Mouse (Mus musculus) ES-Bruce4 (cell line): ENCODE data around the gene Shroom1. TPM values are rescaled to one million over a fixed set of nuclear protein-coding genes. Genes with fewer than 3 reads are reported as not detected.

Source experiments
- H3K27ac ChIP-seq: 2 replicates; pipeline ENCODE4 v1.5.1; 2012; ENCODE audit warnings: low read length, inconsistent platforms; ENCODE audit not compliant: insufficient read depth
- H3K27me3 ChIP-seq: 2 replicates; pipeline ENCODE4 v1.6.1; 2012; ENCODE audit warnings: mild to moderate bottlenecking, low read length, inconsistent platforms; ENCODE audit not compliant: control insufficient read depth, poor library complexity, insufficient read depth, severe bottlenecking
- H3K36me3 ChIP-seq: 2 replicates; pipeline ENCODE4 v1.6.1; 2012; ENCODE audit warnings: inconsistent platforms, mild to moderate bottlenecking, low read length, moderate library complexity; ENCODE audit not compliant: control insufficient read depth, poor library complexity, insufficient read depth, severe bottlenecking
- H3K4me1 ChIP-seq: one replicate; pipeline ENCODE4 v1.8.1; 2011; ENCODE audit warnings: low read length; ENCODE audit not compliant: control insufficient read depth, insufficient read depth
- H3K4me3 ChIP-seq: 2 replicates; pipeline ENCODE4 v1.5.1; 2011; ENCODE audit warnings: low read depth, mild to moderate bottlenecking, low read length
- H3K9ac ChIP-seq: 2 replicates; pipeline ENCODE4 v1.6.1; 2012; ENCODE audit warnings: low read depth, mild to moderate bottlenecking, inconsistent platforms; ENCODE audit not compliant: poor library complexity, severe bottlenecking
- H3K9me3 ChIP-seq: replicated peaks from 2 replicates; pipeline ENCODE4 v1.6.1; 2012; ENCODE audit warnings: mild to moderate bottlenecking, low read length, inconsistent platforms; ENCODE audit not compliant: control insufficient read depth, poor library complexity, insufficient read depth, severe bottlenecking
- CTCF ChIP-seq: IDR thresholded peaks from one replicate; pipeline ENCODE4 v1.8.1; 2011; ENCODE audit warnings: low read depth, low read length
- EP300 ChIP-seq: IDR thresholded peaks from 2 replicates; pipeline ENCODE4 v1.6.1; 2011; ENCODE audit warnings: low read depth, low read length; ENCODE audit not compliant: insufficient read depth
- POLR2A ChIP-seq: IDR thresholded peaks from one replicate; pipeline ENCODE4 v1.8.1; 2011; ENCODE audit warnings: low read length; ENCODE audit not compliant: insufficient read depth
- polyA plus RNA-seq: library from polyadenylated mRNA; stranded (reverse); fragments of >200 nt; gene quantifications from 2 replicates; pipeline ENCODE4 v1.2.4, GENCODE M21; 2011; ENCODE audit warnings: low read depth; ENCODE audit not compliant: missing spikeins, insufficient read depth, insufficient read length

Gene Shroom1
- polyA plus RNA-seq, 1 experiment = 0.39 TPM

DNA sequence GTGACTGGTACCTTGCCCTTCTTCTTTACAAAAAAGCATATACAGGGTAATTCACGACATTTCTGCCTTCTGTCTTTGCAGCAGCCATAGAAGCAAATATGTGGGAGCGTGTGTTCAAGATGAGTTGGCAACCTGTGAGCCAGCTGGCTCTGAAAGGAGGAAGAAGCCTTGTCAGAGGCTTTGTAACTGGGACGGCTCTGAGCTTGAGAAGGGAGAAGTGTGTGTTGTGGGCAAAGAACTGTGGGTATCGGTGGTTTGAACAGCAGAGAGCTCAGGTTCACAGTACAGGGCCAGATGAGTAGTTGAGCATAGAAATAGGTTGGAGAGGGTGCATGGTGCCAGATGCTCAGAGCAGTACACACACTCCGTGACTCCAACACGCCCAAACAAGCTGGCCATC lies 39.9 kb downstream of the Shroom1 start:
- Histone ChIP-seq H3K36me3 (no peaks in the 10 kb centered on the region), H3K4me1 (peaks cover 2% of the 10 kb centered on the region), H3K4me3 (no peak overlapping the region), H3K9me3 (no peaks in the 10 kb centered on the region), H3K9ac (no peak overlapping the region), H3K27me3 (no peaks in the 10 kb centered on the region), H3K27ac (no peak overlapping the region)
- no peak for TF ChIP-seq EP300
- no peak for TF ChIP-seq CTCF
- no peak for TF ChIP-seq POLR2A

DNA sequence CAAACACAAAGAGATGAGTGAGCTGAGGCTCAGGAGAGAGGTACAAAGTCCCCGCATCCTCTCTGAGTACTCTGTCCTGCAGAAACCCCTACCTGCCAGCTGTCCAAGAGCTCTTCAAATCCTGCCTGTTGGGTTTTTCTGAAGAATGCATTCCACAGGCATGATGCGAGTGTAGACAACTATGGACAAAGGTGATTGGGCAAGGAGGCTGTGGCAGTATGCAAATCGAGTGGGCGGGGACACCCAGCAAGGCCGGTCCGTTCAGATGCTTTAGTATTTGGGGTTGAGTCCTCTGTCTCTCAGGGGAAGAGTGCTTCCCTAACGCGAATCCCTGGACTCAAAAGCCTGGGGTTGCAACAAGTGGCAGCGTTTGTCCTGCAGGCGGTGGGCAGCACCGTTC lies 43.6 kb downstream of the Shroom1 start:
- no peaks in the 10 kb centered on the region for H3K9me3 ChIP-seq
- no peaks in the 10 kb centered on the region for H3K36me3 ChIP-seq
- H3K27me3 ChIP-seq = no peaks in the 10 kb centered on the region
- TF ChIP-seq CTCF = no peak
- no peak for TF ChIP-seq EP300
- no peak for TF ChIP-seq POLR2A
- H3K4me1 ChIP-seq = peaks cover 2% of the 10 kb centered on the region
- H3K4me3 ChIP-seq = no peak overlapping the region
- no peak overlapping the region for H3K27ac ChIP-seq
- H3K9ac ChIP-seq = no peak overlapping the region

DNA sequence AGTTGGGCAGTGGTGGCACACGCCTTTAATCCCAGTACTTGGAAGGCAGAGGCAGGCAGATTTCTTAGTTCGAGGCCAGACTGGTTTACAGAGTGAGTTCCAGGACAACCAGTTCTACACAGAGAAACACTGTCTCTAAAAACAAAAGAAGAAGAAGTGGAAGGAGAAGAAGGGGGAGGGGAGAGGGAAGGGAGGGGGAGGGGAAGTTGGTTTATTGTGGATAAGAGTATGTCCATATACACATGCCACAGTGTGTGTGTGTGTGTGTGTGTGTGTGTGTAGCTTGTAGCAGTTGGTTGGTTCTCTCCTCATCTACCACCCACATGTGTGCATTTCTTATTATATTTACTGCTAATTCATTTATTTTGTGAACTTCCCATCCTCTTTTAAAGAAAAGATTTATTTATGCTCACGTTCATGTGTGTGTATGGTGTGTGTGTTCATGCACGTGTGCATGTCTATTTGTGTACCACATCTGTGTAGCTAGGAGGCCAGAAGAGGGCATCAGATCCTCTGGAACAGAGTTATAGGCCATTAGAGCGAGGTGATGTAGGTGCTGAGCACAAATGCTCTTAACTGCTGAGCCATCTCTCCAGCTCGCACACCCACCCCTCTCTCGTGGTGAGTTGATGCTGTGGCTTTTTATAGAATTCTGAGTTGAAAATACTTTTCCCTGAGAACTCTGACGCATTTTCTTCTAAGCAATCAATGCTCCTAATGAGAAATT lies 45.2 kb downstream of the Shroom1 start:
- no peak overlapping the region for H3K4me3 ChIP-seq
- H3K9ac ChIP-seq = no peak overlapping the region
- no peaks in the 10 kb centered on the region for H3K9me3 ChIP-seq
- no peaks in the 10 kb centered on the region for H3K36me3 ChIP-seq
- no peaks in the 10 kb centered on the region for H3K27me3 ChIP-seq
- no peak overlapping the region for H3K27ac ChIP-seq
- peaks cover 2% of the 10 kb centered on the region for H3K4me1 ChIP-seq
- no peak for TF ChIP-seq EP300
- TF ChIP-seq CTCF = no peak
- no peak for TF ChIP-seq POLR2A

- Histone ChIP-seq H3K4me1 (peaks cover 2% of the 10 kb centered on the region), H3K27me3 (no peaks in the 10 kb centered on the region), H3K36me3 (no peaks in the 10 kb centered on the region), H3K9me3 (no peaks in the 10 kb centered on the region), H3K27ac (no peak overlapping the region), H3K9ac (no peak overlapping the region), H3K4me3 (no peak overlapping the region)
- TF ChIP-seq CTCF (no peak), POLR2A (no peak), EP300 (no peak)
Measured at GRCm38 (mm10) chr11:53503738-53504137, 46.7 kb downstream of the Shroom1 start.

DNA sequence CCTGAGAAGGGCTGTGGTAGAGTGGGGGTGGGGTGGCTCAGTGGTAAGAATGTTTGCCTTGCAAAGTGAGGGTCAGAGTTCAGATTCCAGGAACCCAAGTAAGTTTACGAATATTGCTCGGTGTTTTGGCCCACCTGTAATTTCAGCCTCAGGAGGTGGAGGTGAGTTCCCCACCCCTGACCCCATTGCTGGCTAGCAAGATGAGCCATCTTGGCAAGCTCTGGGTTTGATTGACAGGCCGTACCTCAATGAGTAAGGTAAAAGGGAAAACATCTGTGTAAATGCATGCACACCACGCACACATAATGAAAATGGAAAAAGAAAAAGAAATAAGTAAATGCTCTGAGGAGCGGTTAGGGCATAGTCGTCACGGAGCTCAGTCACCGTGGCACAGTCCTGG lies 47.4 kb downstream of the Shroom1 start:
- H3K27ac ChIP-seq = no peak overlapping the region
- no peak overlapping the region for H3K4me3 ChIP-seq
- H3K4me1 ChIP-seq = peaks cover 2% of the 10 kb centered on the region
- H3K9ac ChIP-seq = no peak overlapping the region
- H3K27me3 ChIP-seq = no peaks in the 10 kb centered on the region
- no peak for TF ChIP-seq CTCF
- TF ChIP-seq EP300 = no peak
- TF ChIP-seq POLR2A = no peak
- H3K9me3 ChIP-seq = no peaks in the 10 kb centered on the region
- H3K36me3 ChIP-seq = no peaks in the 10 kb centered on the region

- TF ChIP-seq POLR2A = no peak
- TF ChIP-seq CTCF = no peak
- TF ChIP-seq EP300 = no peak
- Histone ChIP-seq H3K4me3 (no peak overlapping the region), H3K27ac (no peak overlapping the region), H3K9ac (no peak overlapping the region), H3K36me3 (no peaks in the 10 kb centered on the region), H3K9me3 (no peaks in the 10 kb centered on the region), H3K4me1 (peaks cover 4% of the 10 kb centered on the region), H3K27me3 (no peaks in the 10 kb centered on the region)
Measured at GRCm38 (mm10) chr11:53505026-53505663, 48.1 kb downstream of the Shroom1 start.
